Mouse (Mus musculus) layer of hippocampus, adult 8-10 months (tissue): ENCODE data around the gene Gpr158. TPM values are rescaled to one million over a fixed set of nuclear protein-coding genes. Genes with fewer than 3 reads are reported as not detected.

Experiments used
- DNase-seq, 2 experiments: peaks; one replicate each; pipeline ENCODE4 v3.0.0; 2022; ENCODE audit warnings: low spot score in 2 of 2
- total RNA-seq, 4 experiments: library from RNA; stranded (reverse); gene quantifications; 2 replicates each; pipeline ENCODE4 v1.2.4; 2022

The Gpr158 gene
- total RNA-seq, 4 experiments from 2014 or later: 65.3 to 79.9 (median 71.4) TPM

- no peak for DNase-seq
These were observed 264.8 kb downstream of the Gpr158 start for GRCm38 (mm10) chr2:21632136-21632535.

GRCm38 (mm10) chr2:21665721-21666120 lies 298.4 kb downstream of the Gpr158 start:
- DNase-seq: no peak

- DNase-seq: peak in 1 of 2 experiments; percentile 10
These were observed 308.9 kb downstream of the Gpr158 start for GRCm38 (mm10) chr2:21676084-21676838.

- no peak for DNase-seq
These were observed 309.4 kb downstream of the Gpr158 start for GRCm38 (mm10) chr2:21676839-21677123.

GRCm38 (mm10) chr2:21680735-21681270 lies 313.5 kb downstream of the Gpr158 start:
- no peak for DNase-seq

GRCm38 (mm10) chr2:21684736-21685135 lies 317.4 kb downstream of the Gpr158 start:
- DNase-seq: no peak

- no peak for DNase-seq
These were observed 325.8 kb downstream of the Gpr158 start for GRCm38 (mm10) chr2:21693128-21693527.

GRCm38 (mm10) chr2:21693807-21694594 lies 326.7 kb downstream of the Gpr158 start:
- DNase-seq: no peak

- no peak for DNase-seq
These were observed 360.7 kb downstream of the Gpr158 start for GRCm38 (mm10) chr2:21728075-21728474.

GRCm38 (mm10) chr2:21783721-21784120 lies 416.4 kb downstream of the Gpr158 start:
- no peak for DNase-seq

GRCm38 (mm10) chr2:21793156-21793555 lies 425.8 kb downstream of the Gpr158 start:
- DNase-seq: no peak

GRCm38 (mm10) chr2:21799616-21800015 lies 432.3 kb downstream of the Gpr158 start:
- DNase-seq: no peak

GRCm38 (mm10) chr2:21800045-21800444 lies 432.7 kb downstream of the Gpr158 start:
- no peak for DNase-seq

GRCm38 (mm10) chr2:21808510-21808909 lies 441.2 kb downstream of the Gpr158 start:
- DNase-seq: no peak

GRCm38 (mm10) chr2:21810431-21810830 lies 443.1 kb downstream of the Gpr158 start:
- DNase-seq: no peak

- DNase-seq: no peak
These were observed 496.7 kb downstream of the Gpr158 start for GRCm38 (mm10) chr2:21864061-21864460.

Other genes starting within 250 kb of the Gpr158 start
- gene Enkur, start 162.2 kb upstream of the Gpr158 start, total RNA-seq: 1 to 10 TPM; 2.2 to 3.2 (median 2.8) TPM
- 10 to 100 TPM; 15.6 to 25.5 (median 23.3) TPM for gene Thnsl1, start 161.8 kb upstream of the Gpr158 start, total RNA-seq